Mouse (Mus musculus): ENCODE results near the gene Ptges3l.
"Not testable (repeated sequence)": the region's sequence is repeated elsewhere in the genome, so short reads cannot be mapped to it uniquely, and the experiment has no call there.

Ptges3l gene

DNA sequence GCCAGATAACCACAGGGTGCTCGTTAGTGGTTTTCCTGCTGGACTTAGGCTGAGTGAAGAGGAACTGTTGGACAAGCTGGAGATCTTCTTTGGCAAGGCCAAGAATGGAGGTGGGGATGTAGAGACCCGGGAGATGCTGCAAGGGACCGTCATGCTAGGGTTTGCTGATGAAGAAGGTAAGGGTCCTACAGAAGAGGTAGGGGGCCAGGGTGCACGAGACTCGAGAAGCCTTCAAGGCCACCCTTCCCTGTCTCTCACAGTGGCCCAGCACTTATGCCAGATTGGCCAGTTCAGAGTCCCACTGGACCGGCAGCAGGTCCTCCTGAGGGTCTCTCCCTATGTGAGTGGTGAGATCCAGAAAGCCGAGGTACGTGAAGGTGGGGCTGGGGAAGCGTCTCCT lies 32.5 kb upstream of the Ptges3l start:
- in situ Hi-C loops (cut with MboI; ENCODE audit: low sequenced_read_pairs): no loop called here

- in situ Hi-C loops (cut with MboI; ENCODE audit: low sequenced_read_pairs): no loop called here
Measured at GRCm38 (mm10) chr11:101455627-101456026, 30.5 kb upstream of the Ptges3l start.

GRCm38 (mm10) chr11:101454702-101455101 lies 29.6 kb upstream of the Ptges3l start:
- in situ Hi-C loops (cut with MboI; ENCODE audit: low sequenced_read_pairs): no loop called here

DNA sequence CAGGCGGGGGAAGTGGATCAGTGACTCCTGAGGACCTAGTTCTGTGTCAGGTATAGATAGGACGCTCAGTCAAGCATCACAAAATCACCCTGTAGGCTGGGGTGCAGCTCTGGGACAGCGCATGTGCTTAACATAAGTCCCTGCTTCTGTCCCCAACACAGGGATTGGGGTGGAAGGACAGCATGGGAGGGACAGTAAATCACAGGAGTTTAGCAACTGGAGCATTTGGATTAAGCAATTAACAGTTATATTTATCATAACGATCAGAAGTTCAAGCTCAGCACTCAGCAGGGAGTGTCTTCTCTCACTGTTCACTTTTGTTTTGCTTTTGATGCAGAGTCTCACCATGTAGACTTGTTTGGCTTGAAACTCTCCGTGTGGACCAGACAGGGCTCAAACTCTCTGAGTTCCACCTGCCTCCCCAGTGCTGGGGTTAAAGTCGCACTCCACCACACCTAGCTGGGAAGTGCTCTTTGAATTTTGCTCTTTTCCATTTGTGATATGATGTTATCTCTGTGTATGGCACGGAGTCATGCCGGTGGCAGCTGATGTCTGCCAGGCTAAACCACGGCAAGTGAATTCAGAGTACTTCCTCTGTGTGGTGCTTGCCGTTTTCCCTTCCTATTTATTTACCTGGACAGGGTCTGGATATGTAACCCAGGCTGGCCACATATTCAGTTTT lies 27.1 kb upstream of the Ptges3l start:
- in situ Hi-C loops (cut with MboI; ENCODE audit: low sequenced_read_pairs): no loop called here

GRCm38 (mm10) chr11:101451536-101451935 lies 26.4 kb upstream of the Ptges3l start:
- in situ Hi-C loops (cut with MboI; ENCODE audit: low sequenced_read_pairs): no loop called here

DNA sequence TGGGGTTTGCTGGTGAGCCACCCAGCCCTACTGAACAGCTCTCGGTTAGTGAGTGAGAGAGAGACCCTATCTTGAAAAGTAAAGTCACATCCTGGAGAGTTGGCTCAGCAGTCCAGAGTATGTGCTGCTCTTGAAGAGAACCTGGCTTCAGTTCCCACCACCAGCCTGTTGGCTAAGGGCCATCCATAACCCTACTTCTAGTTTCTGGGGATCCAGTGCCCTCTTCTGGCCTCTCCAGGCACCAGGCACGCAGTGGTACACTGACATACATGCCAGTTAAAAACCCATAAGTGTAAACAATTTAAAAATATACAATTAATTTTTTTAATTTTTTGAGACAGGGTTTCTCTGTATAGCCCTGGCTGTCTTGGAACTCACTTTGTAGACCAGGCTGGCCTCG lies 25.3 kb upstream of the Ptges3l start:
- in situ Hi-C loops (cut with MboI; ENCODE audit: low sequenced_read_pairs): no loop called here

- in situ Hi-C loops (cut with MboI; ENCODE audit: low sequenced_read_pairs): not testable (repeated sequence)
Measured at GRCm38 (mm10) chr11:101449596-101449995, 24.5 kb upstream of the Ptges3l start.

DNA sequence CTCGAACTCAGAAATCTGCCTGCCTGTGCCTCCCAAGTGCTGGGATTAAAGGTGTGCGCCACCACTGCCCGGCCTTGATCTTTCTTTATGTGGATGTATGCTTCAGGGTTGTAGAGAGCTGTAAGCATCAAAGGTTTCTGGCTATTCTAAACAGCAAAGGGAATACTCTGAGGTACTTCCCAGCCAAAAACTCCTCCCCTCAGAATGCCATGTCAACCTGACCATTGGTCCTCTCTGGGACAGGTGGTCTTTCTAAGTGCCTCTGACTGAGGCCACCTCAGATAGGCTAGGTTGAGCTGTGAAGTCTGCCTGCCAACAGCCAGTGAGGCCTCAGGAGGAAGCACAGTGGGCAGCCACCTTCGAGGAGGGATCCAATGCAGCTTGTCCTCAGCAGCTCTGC lies 23.8 kb upstream of the Ptges3l start:
- in situ Hi-C loops (cut with MboI; ENCODE audit: low sequenced_read_pairs): no loop called here

DNA sequence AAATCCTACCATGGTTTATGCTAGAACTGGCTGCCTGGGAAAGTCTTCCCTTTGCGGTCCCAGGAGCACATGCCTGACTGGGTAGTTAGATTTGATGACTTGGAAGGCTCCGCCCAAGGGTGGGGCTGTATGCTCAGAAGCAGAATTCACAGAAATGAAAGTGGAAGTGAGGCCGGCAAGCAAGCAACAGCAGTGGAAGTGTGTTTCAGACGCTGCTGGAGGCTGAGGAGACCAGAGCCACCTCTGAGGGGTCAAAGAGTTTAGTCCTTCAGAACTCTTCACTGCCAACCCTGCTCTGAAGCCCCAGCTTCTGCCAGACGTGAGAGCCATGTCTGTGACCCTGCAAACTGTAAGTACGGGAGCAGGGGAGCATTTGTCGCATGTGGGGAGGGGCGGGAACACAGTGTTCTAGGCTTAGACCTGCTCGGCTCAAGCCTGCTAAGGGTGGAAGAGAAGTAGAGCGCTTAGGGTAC lies 23.2 kb upstream of the Ptges3l start, which contains the start of gene Ifi35:
Gene Ifi35, plus strand, starts transcription at position 134 of the 473 bp plus-strand sequence.
- in situ Hi-C loops (cut with MboI; ENCODE audit: low sequenced_read_pairs): no loop called here

DNA sequence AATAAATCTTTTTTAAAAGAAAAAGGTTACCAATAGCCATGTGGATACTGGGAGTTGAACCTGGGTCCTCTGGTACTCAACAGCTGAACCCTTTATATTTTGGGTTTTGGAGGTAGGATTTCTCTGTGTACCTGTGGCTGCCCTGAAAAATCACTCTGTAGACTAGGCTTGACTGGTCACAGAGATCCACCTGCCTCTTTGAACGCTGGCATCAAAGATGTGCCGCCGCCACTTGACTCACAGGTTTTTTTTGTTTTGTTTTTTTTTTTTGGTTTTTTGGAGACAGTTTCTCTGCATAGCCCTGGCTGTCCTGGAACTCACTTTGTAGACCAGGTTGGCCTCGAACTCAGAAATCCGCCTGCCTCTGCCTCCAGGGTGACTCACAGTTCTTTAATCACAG lies 22.7 kb upstream of the Ptges3l start:
- in situ Hi-C loops (cut with MboI; ENCODE audit: low sequenced_read_pairs): no loop called here

GRCm38 (mm10) chr11:101446860-101447259 lies 21.7 kb upstream of the Ptges3l start:
- in situ Hi-C loops (cut with MboI; ENCODE audit: low sequenced_read_pairs): not testable (repeated sequence)

DNA sequence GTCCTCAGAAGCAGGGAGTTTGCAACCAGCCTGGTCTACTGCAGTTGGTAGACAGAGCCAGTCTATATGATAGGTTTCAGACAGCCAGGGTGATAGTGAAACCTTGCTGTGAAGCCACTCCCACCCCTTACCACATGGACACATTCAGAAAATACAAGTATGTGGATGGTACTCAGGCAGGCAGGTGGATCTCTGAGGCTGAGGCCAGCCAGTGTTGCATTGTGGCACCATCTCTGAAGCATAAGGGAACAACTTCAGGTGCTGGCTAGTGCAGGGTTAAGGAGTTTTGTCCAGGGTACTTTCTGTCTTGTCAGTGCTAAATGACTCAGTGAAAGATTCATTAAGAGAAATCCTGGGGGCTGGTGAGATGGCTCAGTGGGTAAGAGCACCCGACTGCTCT lies 21.2 kb upstream of the Ptges3l start:
- in situ Hi-C loops (cut with MboI; ENCODE audit: low sequenced_read_pairs): no loop called here

DNA sequence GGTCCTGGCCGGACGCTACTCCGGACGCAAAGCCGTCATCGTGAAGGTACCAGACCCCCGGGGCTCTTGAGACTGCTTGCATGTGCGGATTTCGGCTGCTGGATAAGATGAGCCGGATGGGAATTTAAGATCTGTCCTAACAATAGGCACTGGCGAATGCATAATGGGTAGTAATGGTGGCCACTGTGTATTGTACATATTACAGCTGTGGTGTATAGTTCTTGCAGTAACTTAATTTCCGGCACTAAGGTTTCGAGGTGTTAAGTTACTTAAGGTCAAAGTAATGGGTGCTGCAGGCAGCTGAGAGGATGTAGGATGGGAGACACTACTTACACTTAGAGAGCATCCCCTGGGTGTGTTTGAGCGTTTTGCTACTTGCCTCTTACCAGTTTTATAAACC lies 17.6 kb upstream of the Ptges3l start:
- in situ Hi-C loops (cut with MboI; ENCODE audit: low sequenced_read_pairs): no loop called here

DNA sequence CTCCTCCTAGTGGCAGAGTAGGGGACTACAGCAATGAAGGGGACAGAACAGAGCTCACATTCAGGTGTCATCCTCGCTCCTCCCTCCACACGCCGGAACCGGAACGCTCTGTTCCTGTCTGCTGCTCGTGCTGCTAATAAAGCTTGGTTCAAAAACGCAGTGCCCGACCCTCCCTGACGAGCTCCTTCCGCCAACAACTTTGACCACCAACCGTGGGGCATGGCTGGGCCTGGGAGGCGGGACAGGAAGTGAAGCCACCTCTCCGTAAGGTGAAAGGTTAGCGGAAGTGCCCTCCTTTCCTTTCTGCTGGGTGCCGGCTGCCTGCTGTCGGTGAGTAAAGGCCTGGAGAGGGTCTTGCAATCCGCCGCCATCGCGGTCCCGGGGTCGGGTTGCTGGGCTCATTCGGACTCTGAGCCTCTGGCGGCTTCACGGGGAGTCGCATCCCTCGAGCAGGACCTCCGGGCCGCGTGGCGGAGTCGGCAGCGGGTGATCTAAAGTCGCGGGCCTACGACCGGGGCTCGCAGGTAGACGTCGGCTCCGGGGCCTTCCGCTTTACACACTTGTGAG lies 17.1 kb upstream of the Ptges3l start, which contains the start of gene Rpl27:
Gene Rpl27, plus strand, starts transcription at position 172 of the 567 bp plus-strand sequence.
- in situ Hi-C loops (cut with MboI; ENCODE audit: low sequenced_read_pairs): no loop called here

GRCm38 (mm10) chr11:101441450-101442126 lies 16.5 kb upstream of the Ptges3l start:
- in situ Hi-C loops (cut with MboI; ENCODE audit: low sequenced_read_pairs): not testable (repeated sequence)

- in situ Hi-C loops (cut with MboI; ENCODE audit: low sequenced_read_pairs): not testable (repeated sequence)
Measured at GRCm38 (mm10) chr11:101438006-101438405, 12.9 kb upstream of the Ptges3l start.

DNA sequence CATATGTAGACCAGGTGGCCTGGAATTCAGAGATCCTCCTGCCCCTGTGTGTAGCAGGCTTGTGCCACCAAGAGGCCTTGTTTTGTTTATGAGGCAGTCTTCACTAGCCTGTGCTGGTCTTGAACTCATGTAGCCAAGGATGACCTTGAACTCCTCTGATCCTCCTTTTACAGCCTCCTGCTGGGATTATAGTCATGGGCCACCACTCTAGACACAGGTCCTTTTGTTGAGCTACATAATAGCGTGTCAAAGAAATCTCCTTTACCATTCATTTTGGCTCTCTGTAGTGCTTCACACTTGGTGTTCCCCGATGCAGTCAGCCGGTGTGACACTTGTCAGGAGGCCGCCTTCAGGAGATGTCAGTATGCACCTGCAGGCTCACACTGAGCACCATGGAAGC lies 11.8 kb upstream of the Ptges3l start:
- in situ Hi-C loops (cut with MboI; ENCODE audit: low sequenced_read_pairs): no loop called here

- in situ Hi-C loops (cut with MboI; ENCODE audit: low sequenced_read_pairs): no loop called here
Measured at GRCm38 (mm10) chr11:101435831-101436230, 10.7 kb upstream of the Ptges3l start.

- in situ Hi-C loops (cut with MboI; ENCODE audit: low sequenced_read_pairs): no loop called here
Measured at GRCm38 (mm10) chr11:101433396-101433795, 8.3 kb upstream of the Ptges3l start.

GRCm38 (mm10) chr11:101431327-101431726 lies 6.2 kb upstream of the Ptges3l start:
- in situ Hi-C loops (cut with MboI; ENCODE audit: low sequenced_read_pairs): no loop called here

- in situ Hi-C loops (cut with MboI; ENCODE audit: low sequenced_read_pairs): no loop called here
Measured at GRCm38 (mm10) chr11:101426165-101426564, 1.0 kb upstream of the Ptges3l start.
